Mouse (Mus musculus) adrenal gland, adult 18-20 months (tissue): Measurements from ENCODE around the gene Tmem136. TPM values are rescaled to one million over a fixed set of nuclear protein-coding genes. Genes with fewer than 3 reads are reported as not detected.

Experiments
- DNase-seq, 2 experiments: peaks; one replicate each; pipeline ENCODE4 v3.0.0; 2021 to 2022; ENCODE audit warnings: low spot score in 2 of 2
- total RNA-seq, 2 experiments: library from RNA; stranded (reverse); gene quantifications; 1 replicate in 1 of 2; 2 replicates in 1 of 2; pipeline ENCODE4 v1.2.3; 2021

The Tmem136 gene
- total RNA-seq, 2 experiments from 2014 or later: 4.7 to 4.9 TPM

DNA sequence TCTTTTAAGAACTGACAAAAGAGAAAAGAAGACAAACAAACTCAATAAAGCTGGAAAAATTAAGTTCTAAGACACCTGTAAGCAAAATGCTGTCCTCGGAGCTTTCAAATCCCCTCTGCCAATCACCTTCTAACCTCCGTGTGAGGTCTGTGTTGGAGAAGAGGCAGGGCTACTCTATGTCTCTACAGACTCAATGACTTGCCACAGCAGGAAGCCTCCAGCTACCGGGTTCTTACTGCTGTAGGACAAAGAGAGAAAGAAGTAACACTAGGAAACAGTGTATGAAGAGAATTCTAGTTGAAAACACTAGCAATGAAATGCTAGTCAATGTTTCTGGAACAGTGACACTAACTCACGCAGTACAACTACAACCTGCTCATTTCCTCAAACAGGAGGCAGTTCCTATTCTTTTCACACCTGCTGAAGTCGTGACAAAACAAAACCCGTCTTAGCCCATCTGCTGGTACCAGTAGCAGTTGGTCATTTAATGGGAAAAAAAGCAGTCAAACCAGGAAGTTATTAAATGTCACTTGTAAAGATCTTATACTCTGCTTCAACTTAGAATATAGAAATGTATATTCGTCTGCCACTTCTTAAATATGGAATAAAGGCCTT is 32.8 kb downstream of the Tmem136 start:
- no peak for DNase-seq

DNA sequence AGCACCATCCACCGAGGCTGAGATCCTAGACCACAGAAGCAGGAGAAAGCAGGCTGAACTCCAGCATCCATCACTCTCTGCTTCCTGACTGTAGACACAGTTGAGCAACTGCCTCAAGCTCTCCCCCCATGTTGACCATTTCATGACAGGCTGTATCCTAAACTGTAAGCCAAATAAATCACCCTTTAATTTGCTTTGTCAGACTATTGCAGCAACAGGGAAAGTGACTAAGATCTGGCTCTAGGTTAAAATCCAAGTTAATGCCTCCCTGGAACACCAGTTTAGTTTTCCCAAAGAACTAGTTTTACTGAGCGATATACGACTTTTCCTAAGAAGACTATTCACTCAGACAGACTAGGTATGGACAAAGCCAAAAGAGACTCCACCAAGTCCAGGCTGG is 37.7 kb downstream of the Tmem136 start:
- no peak for DNase-seq

DNA sequence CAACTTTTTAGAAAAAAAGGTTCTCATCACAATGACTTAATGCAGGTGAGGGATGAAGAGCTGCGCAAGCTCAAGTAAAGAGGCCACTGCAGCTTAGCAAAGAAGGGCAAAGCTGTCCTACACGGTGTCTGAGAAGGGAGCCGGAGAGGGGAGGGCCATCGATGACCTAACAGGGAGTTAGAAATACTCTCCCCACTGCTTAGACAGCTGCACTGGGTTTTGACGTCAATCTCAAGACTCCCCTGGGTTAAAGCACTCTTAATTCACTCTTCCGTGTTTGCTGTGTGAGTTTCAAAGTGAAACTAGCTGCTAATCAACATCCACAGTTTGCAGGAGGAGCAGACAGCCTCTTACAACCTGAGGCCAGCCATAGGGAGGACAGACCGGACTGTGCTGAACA is 40.2 kb downstream of the Tmem136 start:
- DNase-seq: no peak

DNA sequence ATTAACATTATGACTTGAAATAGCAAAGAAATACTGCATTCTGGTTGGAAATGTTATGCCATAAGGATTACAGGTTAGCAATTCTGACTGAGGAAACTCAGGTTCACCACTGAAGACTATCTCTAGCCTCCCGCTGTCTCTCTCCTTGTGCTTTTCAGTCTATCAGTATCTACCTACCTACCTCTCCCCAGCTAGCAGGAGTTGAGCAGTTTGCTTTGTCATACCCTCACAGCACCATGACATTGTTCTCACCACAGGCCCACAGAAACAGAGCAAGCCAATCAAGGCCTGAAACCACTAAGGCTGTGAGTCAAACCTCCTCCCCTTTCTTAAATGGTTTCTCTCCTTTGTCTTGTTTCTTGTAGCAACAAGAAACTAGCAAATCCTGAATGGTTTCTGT is 41.8 kb downstream of the Tmem136 start:
- no peak for DNase-seq

DNA sequence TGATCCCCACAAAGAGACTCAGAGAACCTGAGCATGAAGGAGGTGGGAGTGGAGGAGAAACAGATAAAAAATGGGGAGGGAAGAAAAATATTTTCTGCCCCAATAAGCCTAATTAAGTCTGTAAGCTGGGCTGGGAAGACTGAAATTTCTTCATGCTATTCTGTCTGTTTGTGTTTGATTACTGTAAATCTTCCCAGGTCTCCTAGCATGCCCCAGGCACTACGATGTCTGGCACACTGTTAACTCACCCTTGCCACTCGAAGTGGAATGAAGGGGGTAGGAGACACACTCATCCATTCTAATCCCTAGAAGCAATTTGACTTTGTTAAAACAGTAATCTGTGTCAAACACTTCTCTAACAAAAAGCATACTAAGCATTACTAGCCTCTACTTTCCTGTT is 44.6 kb downstream of the Tmem136 start:
- DNase-seq: no peak

DNA sequence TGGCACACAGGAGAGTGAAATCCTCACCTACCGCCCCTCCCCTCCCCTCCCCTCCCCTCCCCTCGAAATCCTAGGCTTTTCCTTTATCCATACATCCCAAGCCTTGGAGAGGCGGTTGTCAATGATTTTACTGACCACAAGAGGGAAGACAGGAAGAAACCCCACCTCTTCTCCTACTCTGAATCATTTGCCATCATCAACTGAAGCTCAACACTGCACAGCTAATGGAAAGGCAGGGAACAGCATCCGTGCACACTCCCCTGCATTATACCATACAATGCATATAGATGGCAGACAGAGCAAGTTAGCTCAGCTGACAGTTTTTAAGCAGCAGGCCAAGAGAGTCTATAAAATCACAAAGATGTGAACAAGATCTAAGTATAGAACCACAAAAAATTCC is 45.2 kb downstream of the Tmem136 start:
- DNase-seq: no peak

DNA sequence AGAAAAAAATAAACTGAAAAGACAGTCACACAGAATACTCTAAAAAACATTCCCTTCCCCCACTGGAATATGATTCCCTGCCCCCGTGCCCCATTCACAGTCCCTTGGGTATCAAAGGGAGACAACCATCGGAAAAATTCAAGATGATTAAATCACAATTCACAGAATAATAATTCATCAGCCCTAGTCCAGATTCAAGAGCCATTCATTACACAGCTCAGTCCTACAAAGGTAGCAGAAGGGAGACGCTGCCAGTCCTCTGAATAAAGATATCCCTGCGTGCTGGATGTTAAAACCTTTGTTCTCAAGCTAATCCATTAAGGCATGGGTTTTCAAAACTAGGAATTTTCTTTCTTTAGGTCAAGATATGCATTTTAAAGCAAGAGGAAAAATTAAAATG is 45.8 kb downstream of the Tmem136 start:
- no peak for DNase-seq

DNA sequence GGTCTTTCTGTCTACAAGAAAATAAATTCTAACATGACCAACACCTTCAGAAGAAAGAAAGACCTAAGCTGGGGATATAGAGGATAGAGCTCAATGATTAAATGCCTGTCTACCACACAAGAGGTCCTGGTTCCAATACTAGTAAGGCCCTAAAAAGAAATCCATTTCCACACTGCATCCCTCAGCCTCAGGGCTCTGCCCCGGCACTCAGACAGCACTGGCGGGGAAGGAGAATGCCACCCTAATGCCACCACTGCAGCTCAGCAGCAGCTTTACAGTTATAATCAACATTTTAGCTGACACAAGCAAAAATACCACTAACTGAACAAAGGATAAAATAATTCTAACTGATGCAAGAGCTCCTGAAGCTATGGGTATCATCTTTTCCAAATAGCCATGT is 46.2 kb downstream of the Tmem136 start:
- no peak for DNase-seq

DNA sequence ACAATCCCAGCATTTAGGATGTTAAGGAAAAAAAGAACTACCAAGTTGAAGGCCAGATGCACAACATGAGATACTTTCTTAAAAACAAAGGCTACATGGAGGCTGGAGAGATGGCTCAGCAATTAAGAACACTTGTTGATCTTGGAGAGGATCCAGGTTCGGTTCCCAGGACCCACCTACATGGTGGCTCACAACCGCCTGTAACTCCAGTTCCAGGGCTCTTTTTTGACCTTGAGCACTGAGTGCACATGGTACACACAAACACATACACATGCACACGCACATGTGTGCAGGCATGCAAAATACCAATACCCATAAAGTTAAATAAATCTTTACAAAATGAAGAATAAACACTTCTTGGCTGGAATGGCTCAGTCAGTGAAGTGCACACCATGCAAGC is 48.5 kb downstream of the Tmem136 start:
- no peak for DNase-seq

DNA sequence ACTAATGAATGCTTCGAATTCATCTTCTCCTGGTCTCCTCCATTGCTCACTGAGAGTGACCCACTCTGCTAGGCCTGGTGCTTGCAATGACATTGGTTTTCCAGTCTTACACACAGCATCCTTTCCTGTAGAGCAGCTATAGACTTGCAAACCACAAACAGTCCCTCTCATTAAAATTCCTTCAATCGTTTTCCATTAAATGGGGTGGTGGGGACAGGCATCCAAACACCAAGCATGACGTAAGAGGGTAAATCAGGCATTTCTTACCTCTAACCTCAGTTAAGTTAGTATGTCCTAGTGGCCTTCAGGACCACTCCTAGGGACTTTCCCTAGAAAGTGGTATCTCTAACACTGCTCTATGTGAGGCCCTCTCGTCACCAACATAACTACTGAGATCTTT is 51.1 kb downstream of the Tmem136 start:
- no peak for DNase-seq

DNA sequence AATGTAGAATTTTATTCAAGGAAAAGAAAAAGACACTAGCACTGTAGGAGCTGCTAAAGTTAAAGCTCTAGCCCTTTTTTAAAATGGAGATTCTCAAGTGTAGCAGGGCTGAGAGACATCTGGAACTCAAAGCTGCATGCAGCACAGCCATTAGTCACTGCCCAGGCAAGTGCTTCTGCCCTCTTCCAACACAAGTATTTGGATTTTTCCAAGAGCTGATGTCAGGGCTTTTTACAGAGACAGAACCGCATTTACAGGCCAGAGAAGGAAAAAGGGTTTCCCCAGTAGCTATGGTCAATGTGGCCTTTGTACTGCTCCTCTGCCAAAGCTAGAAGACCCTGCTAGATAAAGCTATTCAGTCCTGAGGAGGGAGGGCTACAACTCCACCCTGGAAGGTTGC is 54.8 kb downstream of the Tmem136 start:
- DNase-seq: no peak

Other genes with a start within 250 kb of the Tmem136 start
- gene Grik4, start 172.1 kb downstream of the Tmem136 start, total RNA-seq: 1 to 10 TPM; 1.2 to 1.5 TPM
- gene Arhgef12, start 9.3 kb downstream of the Tmem136 start, total RNA-seq: 100 to 1,000 TPM; 114 to 125 TPM
- gene Pou2f3, start 93.8 kb upstream of the Tmem136 start, total RNA-seq: under 1 TPM; 0.20 to 0.22 TPM
- gene Oaf, start 123.3 kb upstream of the Tmem136 start, total RNA-seq: 10 to 100 TPM in 1 of 2 experiments, 1 to 10 TPM in 1; 9.9 to 38.0 TPM
- under 1 TPM; 0.23 to 0.35 TPM for gene Trim29, start 194.3 kb upstream of the Tmem136 start, total RNA-seq